Mouse (Mus musculus) layer of hippocampus, adult 2 months (tissue): ENCODE data around the gene Aqp5. TPM values are rescaled to one million over a fixed set of nuclear protein-coding genes. Genes with fewer than 3 reads are reported as not detected.

Source experiments
- DNase-seq, 2 experiments: peaks; one replicate each; pipeline ENCODE4 v3.0.0; 2022; ENCODE audit warnings: low spot score in 2 of 2
- H3K27ac ChIP-seq: fragments of 200-600 bp; 2 replicates; pipeline ENCODE4 v1.8.1; 2022
- H3K4me3 ChIP-seq: fragments of 200-600 bp; 2 replicates; pipeline ENCODE4 v1.8.1; 2022; ENCODE audit warnings: mild to moderate bottlenecking
- CTCF ChIP-seq: fragments of 200-600 bp; conservative IDR thresholded peaks from 2 replicates; pipeline ENCODE4 v1.8.1; 2022; ENCODE audit warnings: antibody characterized with exemption, mild to moderate bottlenecking, moderate library complexity
- total RNA-seq, 2 experiments: library from RNA; stranded (reverse); gene quantifications; 2 replicates each; pipeline ENCODE4 v1.2.3; 2021

Aqp5 gene
- total RNA-seq, 2 experiments from 2014 or later = not detected

GRCm38 (mm10) chr15:99600986-99601822 lies 10.6 kb downstream of the Aqp5 start, which contains the start of gene Aqp6:
Aqp6 (plus strand) TSS chr15:99601400.
- no peak for TF ChIP-seq CTCF
- no peak for DNase-seq
- no peak within 1 kb of the TSS for H3K4me3 ChIP-seq
- no peak within 1 kb of the TSS for H3K27ac ChIP-seq

- TF ChIP-seq CTCF = no peak
- no peak overlapping the region for H3K27ac ChIP-seq
- no peak for DNase-seq
- no peak overlapping the region for H3K4me3 ChIP-seq
Measured at GRCm38 (mm10) chr15:99601823-99602120, 11.2 kb downstream of the Aqp5 start.

DNA sequence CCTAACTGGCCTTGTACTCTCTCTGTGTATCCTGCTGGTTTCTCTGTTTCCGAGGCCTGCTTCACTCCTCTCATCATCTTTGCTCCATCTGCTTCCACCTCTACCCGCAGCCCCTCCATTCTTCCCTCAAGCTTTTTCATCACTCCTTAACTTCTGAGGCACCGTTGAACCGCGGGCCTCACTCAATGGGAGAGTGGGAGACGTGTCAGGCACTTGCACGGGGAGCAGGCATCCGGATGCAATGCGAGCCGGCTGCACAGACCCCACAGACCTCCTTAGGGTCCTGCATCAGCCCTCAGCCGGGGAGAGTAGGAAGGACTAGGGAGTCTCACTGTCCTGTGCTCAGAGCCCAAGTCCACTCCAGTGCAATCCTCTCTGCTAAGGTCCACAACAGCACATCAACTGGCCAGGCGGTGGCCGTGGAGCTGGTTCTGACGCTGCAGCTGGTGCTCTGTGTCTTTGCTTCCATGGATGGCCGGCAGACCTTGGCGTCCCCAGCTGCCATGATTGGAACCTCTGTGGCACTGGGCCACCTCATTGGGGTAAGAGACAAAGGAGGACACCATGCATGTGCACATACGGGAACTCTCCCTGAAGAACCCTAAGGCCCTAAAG lies 11.7 kb downstream of the Aqp5 start:
- TF ChIP-seq CTCF = no peak
- DNase-seq = no peak
- Histone ChIP-seq H3K4me3 (no peak overlapping the region), H3K27ac (no peak overlapping the region)

DNA sequence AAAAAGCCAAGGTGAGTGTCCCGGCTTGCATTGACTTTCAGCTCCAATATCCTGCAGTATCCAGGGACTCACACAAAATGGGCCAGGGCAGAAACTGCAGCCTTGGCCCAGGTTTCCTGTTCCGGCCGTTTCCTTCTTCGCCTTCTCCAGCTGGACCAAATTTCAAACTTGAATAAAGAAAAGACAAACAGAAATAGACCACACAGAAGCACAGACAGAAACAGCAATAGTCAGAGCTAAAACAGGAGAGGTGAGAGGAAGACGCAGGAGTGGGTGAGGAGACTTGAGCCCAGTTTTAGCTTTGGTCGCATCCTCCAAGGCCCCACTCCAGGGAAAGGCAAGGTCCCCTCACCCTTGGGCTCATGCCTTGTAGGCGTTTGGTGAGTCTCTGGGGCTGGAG lies 12.6 kb downstream of the Aqp5 start:
- no peak overlapping the region for H3K27ac ChIP-seq
- H3K4me3 ChIP-seq = no peak overlapping the region
- no peak for DNase-seq
- no peak for TF ChIP-seq CTCF

- Histone ChIP-seq H3K4me3 (no peak overlapping the region), H3K27ac (no peak overlapping the region)
- no peak for TF ChIP-seq CTCF
- DNase-seq = no peak
Measured at GRCm38 (mm10) chr15:99605595-99605994, 15.0 kb downstream of the Aqp5 start.

DNA sequence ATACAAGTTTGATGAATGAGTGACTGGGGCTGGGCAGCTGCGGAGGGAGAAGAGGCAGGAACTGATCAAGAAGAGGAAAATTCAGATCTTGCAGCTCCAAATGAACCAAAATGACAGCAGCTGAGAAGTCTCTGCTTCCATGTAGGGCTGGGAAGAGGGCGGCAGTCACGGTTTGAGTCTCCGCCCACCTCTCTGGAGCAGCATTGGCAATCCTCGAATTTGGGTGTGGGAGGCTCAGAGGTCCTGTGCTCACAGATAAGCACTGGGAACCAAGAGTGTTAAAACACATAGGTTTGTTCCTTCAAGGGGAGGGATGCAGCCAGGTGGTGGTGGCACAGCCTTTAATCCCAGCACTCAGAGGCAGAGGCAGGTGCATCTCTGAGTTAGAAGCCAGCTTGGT lies 15.9 kb downstream of the Aqp5 start:
- H3K27ac ChIP-seq = no peak overlapping the region
- H3K4me3 ChIP-seq = no peak overlapping the region
- no peak for TF ChIP-seq CTCF
- DNase-seq = no peak

DNA sequence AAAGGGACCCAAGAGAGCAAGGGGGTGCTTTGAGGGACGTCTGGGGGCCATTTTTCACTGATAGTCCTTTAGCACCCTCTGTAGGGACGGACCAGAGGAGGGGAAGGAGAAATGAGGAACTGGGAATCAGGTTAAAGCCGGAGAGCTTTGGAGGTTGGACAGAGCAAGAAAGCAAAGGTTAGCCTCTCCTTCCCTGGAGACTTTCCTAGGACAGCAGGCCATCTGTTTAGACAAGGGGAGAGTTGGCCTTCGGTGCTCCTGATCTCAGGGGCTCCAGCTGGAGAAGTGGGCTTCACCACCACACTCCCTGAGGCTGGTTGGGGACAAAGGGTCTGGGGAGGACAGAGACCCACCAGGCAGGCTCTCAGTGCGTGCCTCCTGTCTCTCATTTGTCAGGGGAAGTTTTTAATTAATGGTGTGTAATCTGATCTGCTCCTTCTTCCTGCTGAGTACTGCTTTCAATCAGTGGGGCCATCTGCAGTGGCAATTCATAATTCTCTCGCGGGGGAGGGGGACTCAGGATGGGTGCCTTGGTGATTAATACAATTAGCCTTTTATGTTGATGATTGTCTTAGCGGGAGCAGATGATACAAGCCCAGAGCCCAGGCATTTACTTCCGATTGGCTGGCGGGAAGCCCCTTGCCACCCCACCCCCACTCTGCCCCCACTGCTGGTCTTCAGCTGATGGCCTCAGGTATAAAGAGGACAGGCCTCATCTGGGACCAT lies 17.0 kb downstream of the Aqp5 start:
- no peak overlapping the region for H3K27ac ChIP-seq
- no peak for TF ChIP-seq CTCF
- peak; percentile 47 to 50 for DNase-seq

DNA sequence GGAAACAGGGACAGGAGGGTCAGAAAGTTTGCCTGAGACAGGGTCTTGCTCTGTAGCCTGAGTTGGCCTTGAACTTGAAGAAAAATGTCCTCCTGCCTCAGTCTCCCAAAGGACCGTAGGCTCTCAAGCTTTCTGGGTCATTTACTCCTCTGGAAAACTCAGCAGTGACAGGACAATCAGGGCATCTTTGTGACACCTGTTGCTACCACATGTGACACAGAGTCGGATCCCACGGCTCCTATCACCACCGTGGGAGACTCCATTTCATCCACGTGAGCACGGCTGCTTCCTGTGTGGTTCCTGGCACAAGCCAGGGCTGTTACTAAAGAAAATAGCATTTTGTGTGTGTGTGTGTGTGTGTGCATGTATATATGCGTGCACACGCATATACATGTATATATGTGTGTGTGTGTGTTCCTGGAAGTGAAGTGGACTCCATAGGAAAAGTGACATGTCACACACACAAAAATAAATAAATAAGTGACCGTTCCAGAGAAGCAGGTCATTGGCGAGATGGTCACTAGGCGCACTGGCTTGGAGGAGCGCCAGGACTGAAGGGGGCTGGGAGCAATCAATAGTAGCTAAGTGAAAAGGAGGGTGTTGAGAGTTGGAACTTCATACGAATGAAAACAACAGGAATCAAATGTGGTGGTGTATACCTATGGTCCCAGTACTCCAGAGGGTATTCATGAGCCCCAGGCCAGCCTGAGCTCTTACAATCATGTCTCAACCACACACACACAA lies 18.0 kb downstream of the Aqp5 start:
- H3K4me3 ChIP-seq = no peak overlapping the region
- no peak overlapping the region for H3K27ac ChIP-seq
- no peak for DNase-seq
- no peak for TF ChIP-seq CTCF

More for the DNA sequence above, 17.0 kb downstream of the Aqp5 start:
- no peak overlapping the region for H3K4me3 ChIP-seq

GRCm38 (mm10) chr15:99611563-99611962 lies 21.0 kb downstream of the Aqp5 start:
- no peak for DNase-seq
- Histone ChIP-seq H3K27ac (no peak overlapping the region), H3K4me3 (no peak overlapping the region)

DNA sequence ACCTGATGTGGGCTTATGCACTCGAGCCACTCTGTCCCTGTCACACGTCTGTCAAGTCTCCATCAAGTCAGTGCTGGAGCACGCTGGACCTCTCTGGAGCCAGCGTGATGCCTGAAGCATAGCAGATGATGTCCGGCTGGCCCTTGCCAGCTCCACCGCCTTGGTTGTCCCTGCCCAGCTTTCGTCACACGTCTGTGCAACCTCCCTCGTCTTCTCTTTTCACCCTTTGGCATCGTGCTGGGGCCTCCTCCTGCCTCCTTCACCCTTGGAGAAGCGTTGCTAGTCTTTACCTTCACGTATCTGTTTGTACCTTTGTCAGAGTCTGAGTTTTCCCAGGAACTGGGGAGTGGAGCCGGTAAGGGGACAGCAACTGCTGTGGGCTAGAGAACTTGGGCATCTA lies 23.7 kb downstream of the Aqp5 start:
- H3K4me3 ChIP-seq = no peak overlapping the region
- no peak for DNase-seq
- H3K27ac ChIP-seq = no peak overlapping the region
- no peak for TF ChIP-seq CTCF

More at GRCm38 (mm10) chr15:99611563-99611962, 21.0 kb downstream of the Aqp5 start:
- no peak for TF ChIP-seq CTCF

GRCm38 (mm10) chr15:99614753-99615152 lies 24.2 kb downstream of the Aqp5 start:
- no peak for DNase-seq
- no peak overlapping the region for H3K27ac ChIP-seq
- no peak overlapping the region for H3K4me3 ChIP-seq

GRCm38 (mm10) chr15:99615246-99615645 lies 24.7 kb downstream of the Aqp5 start:
- Histone ChIP-seq H3K4me3 (no peak overlapping the region), H3K27ac (no peak overlapping the region)
- TF ChIP-seq CTCF = no peak
- no peak for DNase-seq

More at GRCm38 (mm10) chr15:99614753-99615152, 24.2 kb downstream of the Aqp5 start:
- TF ChIP-seq CTCF = no peak

DNA sequence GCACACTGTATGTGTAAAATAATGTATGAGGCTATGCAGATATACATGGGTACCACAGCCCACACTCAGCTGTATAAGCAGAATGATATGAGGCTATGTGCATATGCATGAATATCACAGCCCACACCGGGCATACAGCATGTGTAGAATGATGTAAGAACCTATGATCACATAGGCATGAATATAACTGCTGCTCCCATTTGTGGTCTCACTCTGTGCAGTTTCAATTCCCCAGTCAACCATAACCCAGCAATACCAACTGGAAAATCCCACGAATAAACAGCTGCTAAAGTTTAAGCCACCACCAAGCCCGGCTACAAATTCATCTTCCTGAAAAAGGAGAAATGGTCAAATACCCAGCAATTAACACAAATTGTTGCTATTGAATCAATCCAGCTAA lies 28.0 kb downstream of the Aqp5 start:
- no peak overlapping the region for H3K4me3 ChIP-seq
- no peak for TF ChIP-seq CTCF
- DNase-seq = no peak
- no peak overlapping the region for H3K27ac ChIP-seq
